Mouse (Mus musculus) testis, adult 2 months (tissue): ENCODE data around the gene Hid1.

ENCODE experiments used
- CTCF ChIP-seq: fragments of 200-500 bp; IDR thresholded peaks from 2 replicates; pipeline ENCODE4 v1.5.1; 2012; ENCODE audit warnings: low read depth, mild to moderate bottlenecking, inconsistent platforms, low read length, moderate library complexity; ENCODE audit not compliant: control insufficient read depth, insufficient read depth, insufficient replicate concordance
- POLR2A ChIP-seq: fragments of 200-500 bp; IDR thresholded peaks from 2 replicates; pipeline ENCODE4 v1.6.1; 2012; ENCODE audit warnings: low read depth, mild to moderate bottlenecking, inconsistent platforms, low read length, moderate library complexity; ENCODE audit not compliant: control insufficient read depth

- TF ChIP-seq CTCF (no peak), POLR2A (no peak)
Measured at GRCm38 (mm10) chr11:115319704-115320383, 47.7 kb downstream of the Hid1 start.
